Mouse (Mus musculus) midbrain, embryonic 14.5 days (tissue): ENCODE data around the gene Wars2. TPM values are rescaled to one million over a fixed set of nuclear protein-coding genes. Genes with fewer than 3 reads are reported as not detected.
A peak's percentile ranks its signal among the peaks of the same experiment; 100 is the strongest.

Source experiments
- ATAC-seq: fragments of 200-750 bp; cut with Nextera tagmentation; 2 replicates; pipeline ENCODE4 v1.8.0; 2017; ENCODE audit warnings: moderate number of reproducible peaks, moderate library complexity; ENCODE audit not compliant: low FRiP score, low TSS enrichment
- DNase-seq: peaks from one replicate; pipeline ENCODE4 v3.0.0-alpha.2; 2015
- H3K27ac ChIP-seq: fragments of 300-500 bp; sonication (generic); replicated peaks from 2 replicates; pipeline ENCODE4 v1.5.1; 2014; ENCODE audit warnings: mild to moderate bottlenecking, low read depth, low read length, moderate library complexity
- H3K27me3 ChIP-seq: fragments of 300-500 bp; sonication (generic); 2 replicates; pipeline ENCODE4 v1.6.1; 2014; ENCODE audit warnings: low read length, control low read depth, mixed read lengths; ENCODE audit not compliant: control insufficient read depth, insufficient read depth
- H3K36me3 ChIP-seq: fragments of 300-500 bp; sonication (generic); 2 replicates; pipeline ENCODE4 v1.6.1; 2014; ENCODE audit warnings: low read length, control low read depth; ENCODE audit not compliant: control insufficient read depth, insufficient read depth
- H3K4me1 ChIP-seq: fragments of 300-500 bp; sonication (generic); 2 replicates; pipeline ENCODE4 v1.6.1; 2014; ENCODE audit warnings: mild to moderate bottlenecking, antibody characterized with exemption, low read length, control low read depth; ENCODE audit not compliant: control insufficient read depth, insufficient read depth
- H3K4me2 ChIP-seq: fragments of 300-500 bp; sonication (generic); 2 replicates; pipeline ENCODE4 v1.6.1; 2014; ENCODE audit warnings: mild to moderate bottlenecking, low read length, moderate library complexity
- H3K4me3 ChIP-seq: fragments of 300-500 bp; sonication (generic); replicated peaks from 2 replicates; pipeline ENCODE4 v1.5.1; 2014; ENCODE audit warnings: low read depth, low read length
- H3K9ac ChIP-seq: fragments of 300-500 bp; sonication (generic); replicated peaks from 2 replicates; pipeline ENCODE4 v1.6.1; 2014; ENCODE audit warnings: mild to moderate bottlenecking, low read length, moderate library complexity
- H3K9me3 ChIP-seq: fragments of 300-500 bp; sonication (generic); 2 replicates; pipeline ENCODE4 v1.6.1; 2016; ENCODE audit warnings: low read length, control low read depth, mixed read lengths; ENCODE audit not compliant: control insufficient read depth
- WGBS: fragments of 180-500 bp; shearing (Covaris S2); extraction: QIAGEN DNeasy Blood & Tissue Kit; methylation state at CpG from one replicate; pipeline ENCODE4 v1.1.7; 2014; 5-methylcytosine and 5-hydroxymethylcytosine counted together
- polyA plus RNA-seq: library from polyadenylated mRNA; unstranded; fragments of >200 nt; fragmentation: Nextera tagmentation; extraction: Ambion mirVana; gene quantifications from 2 replicates; pipeline ENCODE4 v1.2.1, GENCODE M21; 2014

The Wars2 gene
- polyA plus RNA-seq, 1 experiment from 2014 or later, result 6.3 TPM

GRCm38 (mm10) chr3:99249551-99249870 is 108.6 kb downstream of the Wars2 start:
- no peak for DNase-seq
- H3K4me3 ChIP-seq, result no peak overlapping the region
- H3K4me2 ChIP-seq, result no peak overlapping the region
- 0 out of 2 replicates have a peak, but pooled peaks cover 8% of the 10 kb centered on the region for H3K4me1 ChIP-seq
- ATAC-seq, result no peak
- no peaks in the 10 kb centered on the region for H3K36me3 ChIP-seq
- H3K27me3 ChIP-seq, result peaks cover 95% of the 10 kb centered on the region
- H3K9me3 ChIP-seq, result no peaks in the 10 kb centered on the region
- WGBS, result 1% methylated on average over 11 of the region's 11 CpGs
- no peak overlapping the region for H3K27ac ChIP-seq
- no peak overlapping the region for H3K9ac ChIP-seq

GRCm38 (mm10) chr3:99249906-99250305 is 109.0 kb downstream of the Wars2 start:
- H3K27ac ChIP-seq, result no peak overlapping the region
- H3K27me3 ChIP-seq, result peaks cover 95% of the 10 kb centered on the region
- no peak overlapping the region for H3K9ac ChIP-seq
- DNase-seq, result peak; percentile 49
- H3K36me3 ChIP-seq, result no peaks in the 10 kb centered on the region
- H3K4me3 ChIP-seq, result no peak overlapping the region
- WGBS, result 0% methylated on average over 6 of the region's 6 CpGs
- H3K9me3 ChIP-seq, result no peaks in the 10 kb centered on the region
- 0 out of 2 replicates have a peak, but pooled peaks cover 8% of the 10 kb centered on the region for H3K4me1 ChIP-seq
- no peak for ATAC-seq
- H3K4me2 ChIP-seq, result no peak overlapping the region

DNA sequence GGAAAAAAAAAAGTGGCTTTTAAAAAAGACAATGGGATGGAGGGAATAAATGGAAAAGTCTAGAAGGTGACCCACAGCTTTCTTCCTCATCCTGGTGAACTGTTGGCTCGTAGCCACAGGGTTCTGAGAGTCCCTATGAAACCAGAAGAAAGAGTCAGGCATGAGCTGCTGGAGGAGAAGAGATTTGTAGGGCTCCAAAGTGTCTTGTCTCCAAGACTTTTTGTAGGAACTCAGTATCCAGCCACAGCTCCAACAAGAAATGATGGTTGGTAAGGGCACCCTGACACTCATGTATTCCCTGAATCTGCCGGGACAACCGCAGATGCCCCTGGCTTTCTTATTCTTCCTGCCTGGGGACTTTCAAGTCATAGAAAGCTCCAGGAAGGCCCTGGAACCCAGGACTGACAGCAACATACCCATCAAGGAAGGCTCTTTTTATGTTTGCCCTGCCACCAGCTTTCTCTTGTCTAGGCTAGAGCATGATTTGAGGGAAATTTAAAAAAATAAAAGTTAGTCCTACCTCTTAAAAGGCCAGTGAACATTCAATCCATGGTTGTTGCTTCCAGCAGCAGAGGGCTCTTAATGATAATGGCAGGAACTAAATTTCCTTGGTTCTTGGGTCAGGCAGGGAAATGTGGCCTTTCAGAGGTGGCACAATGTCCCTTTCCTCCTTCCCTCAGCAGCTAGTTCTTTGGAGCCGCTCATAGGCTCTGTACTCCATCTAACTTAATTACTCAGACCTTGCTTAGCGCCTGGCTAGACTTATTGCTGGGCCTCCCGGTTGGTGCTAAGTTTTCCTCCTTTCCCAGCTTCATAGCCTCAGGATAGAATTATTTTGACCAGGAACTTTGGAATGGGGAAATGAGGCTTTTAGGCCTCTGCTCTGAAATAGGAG is 110.7 kb downstream of the Wars2 start:
- DNase-seq, result no peak
- 3% methylated on average over 6 of the region's 6 CpGs for WGBS

DNA sequence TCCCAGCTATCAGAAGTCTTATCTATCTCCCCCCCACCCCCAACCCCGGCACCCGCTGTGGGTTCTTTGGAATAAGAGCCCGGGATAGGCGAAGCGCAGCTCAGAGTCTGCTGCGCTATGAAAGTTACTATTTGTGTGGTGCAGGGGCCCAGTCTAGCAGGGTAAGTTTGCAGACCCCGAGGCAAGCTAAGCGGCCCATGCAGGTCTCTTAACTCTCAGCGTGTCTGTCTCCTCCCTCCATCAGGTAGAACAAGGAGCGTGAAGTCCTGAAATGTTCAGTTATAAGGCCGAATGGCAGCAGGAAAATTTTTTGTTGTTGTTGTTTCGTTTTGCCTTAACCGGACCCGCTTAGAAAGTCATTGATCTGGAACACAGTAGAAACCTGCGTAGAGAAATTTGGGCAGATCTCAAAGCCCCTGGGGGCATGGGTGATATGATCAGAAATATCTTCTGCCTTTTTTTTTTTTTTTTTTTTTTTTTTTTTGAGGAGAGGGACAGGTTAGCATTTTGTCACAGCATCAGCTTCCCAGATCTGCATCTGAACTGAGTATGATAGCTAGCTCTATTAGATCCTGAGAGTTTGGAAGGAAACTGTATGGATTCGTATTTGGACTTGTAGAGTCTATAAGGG is 111.7 kb downstream of the Wars2 start:
- WGBS, result 5% methylated on average over 16 of the region's 16 CpGs
- ATAC-seq (no peak), DNase-seq (peak; percentile 31)

More for the DNA sequence above, 110.7 kb downstream of the Wars2 start:
- Histone ChIP-seq H3K9ac (no peak overlapping the region), H3K4me2 (no peak overlapping the region), H3K4me1 (0 out of 2 replicates have a peak, but pooled peaks cover 8% of the 10 kb centered on the region), H3K27me3 (peaks cover 95% of the 10 kb centered on the region), H3K4me3 (no peak overlapping the region), H3K36me3 (no peaks in the 10 kb centered on the region), H3K27ac (no peak overlapping the region), H3K9me3 (no peaks in the 10 kb centered on the region)
- ATAC-seq, result no peak

GRCm38 (mm10) chr3:99253092-99253488 is 112.2 kb downstream of the Wars2 start:
- WGBS, result under 1% methylated on average over 11 of the region's 12 CpGs
- Histone ChIP-seq H3K27me3 (peaks cover 95% of the 10 kb centered on the region), H3K4me1 (0 out of 2 replicates have a peak, but pooled peaks cover 8% of the 10 kb centered on the region), H3K4me2 (peak overlapping the region; percentile 51; the same call in 1 of the 2 replicates), H3K4me3 (peak overlapping the region; percentile 27; the same call in 1 of the 2 replicates), H3K27ac (no peak overlapping the region), H3K9me3 (no peaks in the 10 kb centered on the region), H3K36me3 (no peaks in the 10 kb centered on the region), H3K9ac (no peak overlapping the region)
- peak; percentile 39 for DNase-seq
- no peak for ATAC-seq

More for the DNA sequence above, 111.7 kb downstream of the Wars2 start:
- Histone ChIP-seq H3K36me3 (no peaks in the 10 kb centered on the region), H3K4me2 (no peak overlapping the region), H3K9ac (no peak overlapping the region), H3K4me3 (no peak overlapping the region), H3K9me3 (no peaks in the 10 kb centered on the region), H3K4me1 (0 out of 2 replicates have a peak, but pooled peaks cover 8% of the 10 kb centered on the region), H3K27ac (no peak overlapping the region), H3K27me3 (peaks cover 95% of the 10 kb centered on the region)

GRCm38 (mm10) chr3:99253497-99254451 is 112.9 kb downstream of the Wars2 start:
- H3K9me3 ChIP-seq, result no peaks in the 10 kb centered on the region
- peak; percentile 38 for ATAC-seq
- DNase-seq, result peak; percentile 70
- H3K9ac ChIP-seq, result 0 out of 2 replicates have a peak overlapping the region, but pooled peaks have one; percentile 9
- H3K4me2 ChIP-seq, result peak overlapping the region; percentile 51
- H3K27me3 ChIP-seq, result peaks cover 96% of the 10 kb centered on the region
- no peak overlapping the region for H3K27ac ChIP-seq
- no peaks in the 10 kb centered on the region for H3K36me3 ChIP-seq
- H3K4me3 ChIP-seq, result peak overlapping the region; percentile 27
- WGBS, result under 1% methylated on average over 73 of the region's 73 CpGs
- H3K4me1 ChIP-seq, result 0 out of 2 replicates have a peak, but pooled peaks cover 8% of the 10 kb centered on the region

DNA sequence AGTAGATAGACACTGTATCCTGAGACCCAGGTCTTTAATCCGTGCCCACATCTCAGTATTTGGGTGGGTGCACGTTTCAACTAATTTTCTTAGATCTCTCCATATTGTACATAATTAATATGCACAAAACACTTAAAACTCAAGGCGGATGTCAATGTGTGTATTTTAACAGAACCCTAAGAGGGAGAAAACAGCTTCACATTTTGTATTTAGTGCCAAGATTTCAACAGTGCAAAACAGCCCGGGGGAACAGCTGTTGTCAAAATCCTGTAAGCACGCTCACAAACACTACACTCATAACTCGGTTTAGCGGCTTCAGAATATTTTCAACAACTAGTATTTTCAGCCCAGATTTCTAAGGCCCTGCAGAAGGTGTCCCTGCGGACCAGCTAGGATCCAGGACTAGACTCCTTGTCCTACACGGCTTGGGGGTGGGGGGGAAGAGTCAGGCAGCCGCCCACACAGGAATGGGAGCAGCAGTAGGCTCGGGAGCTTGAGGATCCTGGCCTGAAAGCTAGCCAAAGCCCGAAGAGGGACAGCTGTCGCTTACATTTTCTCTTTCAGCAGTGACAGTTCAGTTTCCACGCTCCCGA is 113.8 kb downstream of the Wars2 start:
- 0 out of 2 replicates have a peak, but pooled peaks cover 8% of the 10 kb centered on the region for H3K4me1 ChIP-seq
- WGBS, result under 1% methylated on average over 15 of the region's 15 CpGs
- H3K27ac ChIP-seq, result no peak overlapping the region
- H3K4me2 ChIP-seq, result no peak overlapping the region
- no peaks in the 10 kb centered on the region for H3K9me3 ChIP-seq
- ATAC-seq (no peak), DNase-seq (peak; percentile 56)
- H3K4me3 ChIP-seq, result peak overlapping the region; percentile 2; the same call in 1 of the 2 replicates
- no peaks in the 10 kb centered on the region for H3K36me3 ChIP-seq
- peaks cover 97% of the 10 kb centered on the region for H3K27me3 ChIP-seq
- no peak overlapping the region for H3K9ac ChIP-seq
